Mouse (Mus musculus) kidney, postnatal 0 days (tissue): ENCODE measurements at regions not wholly inside any gene's neighbourhood (a gene's known extent, or its start where the extent isn't known, plus 50 kb on each side); places are given as distances from the start of the nearest gene placed in this dataset.

ENCODE experiments used
- ATAC-seq: fragments of 200-750 bp; cut with Nextera tagmentation; replicated peaks from 2 replicates; pipeline ENCODE4 v1.8.0; 2017; ENCODE audit warnings: low read depth, moderate number of reproducible peaks, moderate TSS enrichment, moderate library complexity; ENCODE audit not compliant: low FRiP score
- DNase-seq: peaks from one replicate; pipeline ENCODE4 v3.0.0-alpha.2; 2016; ENCODE audit warnings: low spot score
- H3K27ac ChIP-seq: fragments of 300-500 bp; sonication (generic); 2 replicates; pipeline ENCODE4 v1.5.1; 2014; ENCODE audit warnings: mild to moderate bottlenecking
- H3K27me3 ChIP-seq: fragments of 300-500 bp; sonication (generic); 2 replicates; pipeline ENCODE4 v1.6.1; 2014; ENCODE audit warnings: low read length, mixed read lengths; ENCODE audit not compliant: insufficient read depth
- H3K36me3 ChIP-seq: fragments of 300-500 bp; sonication (generic); 2 replicates; pipeline ENCODE4 v1.6.1; 2014; ENCODE audit warnings: low read length, mixed read lengths; ENCODE audit not compliant: insufficient read depth
- H3K4me1 ChIP-seq: fragments of 300-500 bp; sonication (generic); replicated peaks from 2 replicates; pipeline ENCODE4 v1.6.1; 2014; ENCODE audit warnings: antibody characterized with exemption, low read length, mixed read lengths; ENCODE audit not compliant: insufficient read depth
- H3K4me2 ChIP-seq: fragments of 300-500 bp; sonication (generic); 2 replicates; pipeline ENCODE4 v1.6.1; 2014; ENCODE audit warnings: mild to moderate bottlenecking, low read length, moderate library complexity, mixed read lengths
- H3K4me3 ChIP-seq: fragments of 300-500 bp; sonication (generic); replicated peaks from 2 replicates; pipeline ENCODE4 v1.5.1; 2014; ENCODE audit warnings: low read depth, low read length
- H3K9ac ChIP-seq: fragments of 300-500 bp; sonication (generic); 2 replicates; pipeline ENCODE4 v1.6.1; 2014; ENCODE audit warnings: low read depth, low read length
- H3K9me3 ChIP-seq: fragments of 300-500 bp; sonication (generic); replicated peaks from 2 replicates; pipeline ENCODE4 v1.6.1; 2016; ENCODE audit warnings: low read length, inconsistent platforms, mixed read lengths
- CTCF ChIP-seq: IDR thresholded peaks from 2 replicates; pipeline ENCODE4 v1.5.1; 2016; ENCODE audit warnings: antibody characterized with exemption, low read depth, mild to moderate bottlenecking, moderate library complexity
- WGBS: fragments of 180-500 bp; shearing (Covaris S2); extraction: QIAGEN DNeasy Blood & Tissue Kit; methylation state at CpG from one replicate; pipeline ENCODE4 v1.1.7; 2014; 5-methylcytosine and 5-hydroxymethylcytosine counted together

DNA sequence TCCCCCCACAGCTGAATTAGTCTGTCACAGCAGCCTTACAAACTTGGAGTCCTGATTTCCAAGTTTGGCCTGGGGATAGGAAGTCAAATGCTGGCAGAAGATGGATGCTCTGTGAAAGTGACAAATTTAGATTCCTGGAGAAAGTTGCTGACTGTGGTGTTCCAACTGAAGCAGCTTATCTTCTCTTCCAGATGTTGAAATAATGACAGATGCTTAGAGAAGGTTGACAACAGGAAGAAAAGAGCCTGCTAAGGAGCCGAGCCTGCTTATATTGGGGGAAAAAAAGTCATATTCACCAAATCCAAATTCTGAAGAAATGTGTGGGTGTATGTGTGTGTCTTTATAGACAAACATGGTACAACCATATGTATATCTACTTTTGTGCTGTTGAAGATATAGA is 1380.4 kb upstream of the Cdh8 start:
- Histone ChIP-seq H3K36me3 (no peaks in the 10 kb centered on the region), H3K9ac (no peak overlapping the region), H3K4me1 (no peaks in the 10 kb centered on the region), H3K9me3 (no peaks in the 10 kb centered on the region), H3K27me3 (no peaks in the 10 kb centered on the region), H3K27ac (no peak overlapping the region), H3K4me2 (no peak overlapping the region), H3K4me3 (no peak overlapping the region)
- no peak for TF ChIP-seq CTCF
- WGBS = 43% methylated on average over 1 of the region's 1 CpGs
- ATAC-seq = no peak
- no peak for DNase-seq

DNA sequence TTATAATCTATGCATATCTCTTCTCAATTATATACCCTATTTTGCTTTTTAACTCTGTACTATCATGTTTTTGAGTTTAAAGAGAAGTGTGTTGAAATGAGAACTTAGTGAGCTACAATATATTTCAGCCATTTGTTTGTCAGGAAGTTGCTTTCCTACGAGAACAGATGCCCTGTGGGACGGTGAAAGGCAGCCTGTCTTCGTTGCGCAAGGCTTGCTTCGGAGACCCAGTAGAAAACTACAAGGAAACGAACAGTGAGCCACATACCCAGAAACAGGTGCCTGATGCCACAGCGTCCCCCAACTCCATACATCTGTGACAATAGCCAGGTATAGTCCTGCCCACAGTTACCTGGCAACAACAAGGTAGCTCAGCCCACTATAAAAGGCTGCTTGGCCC is 1377.7 kb upstream of the Cdh8 start:
- Histone ChIP-seq H3K4me2 (no peak overlapping the region), H3K36me3 (no peaks in the 10 kb centered on the region), H3K27me3 (no peaks in the 10 kb centered on the region), H3K9me3 (no peaks in the 10 kb centered on the region), H3K9ac (no peak overlapping the region), H3K4me1 (no peaks in the 10 kb centered on the region), H3K4me3 (no peak overlapping the region), H3K27ac (no peak overlapping the region)
- no peak for TF ChIP-seq CTCF
- DNase-seq (no peak), ATAC-seq (no peak)
- WGBS = 89% methylated on average over 7 of the region's 7 CpGs

DNA sequence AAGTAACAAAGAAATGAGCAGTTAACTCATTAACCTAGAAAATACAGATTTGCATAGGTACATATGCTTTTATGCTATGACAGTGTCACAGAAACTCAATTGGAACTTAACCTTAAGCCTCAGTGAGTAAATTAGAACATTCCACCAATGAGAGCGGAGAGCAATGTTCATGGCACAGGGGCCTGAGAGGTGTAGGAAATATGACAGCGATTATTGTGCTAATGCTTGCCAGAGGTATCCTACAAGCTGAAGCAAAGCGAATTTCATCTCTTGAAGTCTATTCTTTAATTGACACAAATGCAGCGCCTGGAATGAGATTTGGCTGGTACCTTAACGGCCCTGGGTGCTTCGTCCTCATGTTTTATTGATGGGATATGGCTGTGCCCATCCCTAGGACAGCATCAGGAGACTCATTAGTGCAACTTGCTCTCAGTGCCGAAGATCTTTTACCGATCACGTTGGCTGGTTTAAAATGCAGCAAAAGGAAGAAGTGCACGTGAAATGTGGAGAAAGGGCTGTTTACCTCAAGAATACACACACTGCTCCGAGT is 1374.4 kb upstream of the Cdh8 start:
- Histone ChIP-seq H3K9ac (no peak overlapping the region), H3K27ac (no peak overlapping the region), H3K36me3 (no peaks in the 10 kb centered on the region), H3K9me3 (no peaks in the 10 kb centered on the region), H3K4me1 (no peaks in the 10 kb centered on the region), H3K4me2 (no peak overlapping the region), H3K27me3 (no peaks in the 10 kb centered on the region), H3K4me3 (no peak overlapping the region)
- ATAC-seq (no peak), DNase-seq (no peak)
- 80% methylated on average over 11 of the region's 11 CpGs for WGBS
- TF ChIP-seq CTCF = no peak

DNA sequence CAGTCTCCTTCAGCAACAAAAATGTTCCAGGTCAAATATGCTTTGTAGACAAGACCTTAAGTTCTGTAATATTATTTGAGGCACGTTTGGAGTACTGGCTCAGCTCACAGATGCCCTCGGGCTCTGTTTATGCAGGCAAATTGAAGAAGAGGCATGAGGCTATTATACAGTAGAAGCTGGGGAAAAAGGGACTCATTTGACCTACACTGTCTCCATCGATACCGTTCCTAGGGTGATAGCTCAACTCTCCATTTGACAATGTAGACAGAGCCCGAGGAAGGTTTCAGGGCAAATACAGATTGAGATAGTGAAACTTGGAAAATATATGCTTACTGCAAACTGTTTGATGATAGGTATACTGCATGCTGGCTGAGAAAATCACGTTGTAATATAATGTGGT is 1371.9 kb upstream of the Cdh8 start:
- no peak for ATAC-seq
- no peak for DNase-seq
- no peaks in the 10 kb centered on the region for H3K27me3 ChIP-seq
- no peaks in the 10 kb centered on the region for H3K9me3 ChIP-seq
- no peaks in the 10 kb centered on the region for H3K4me1 ChIP-seq
- H3K4me3 ChIP-seq = no peak overlapping the region
- H3K4me2 ChIP-seq = no peak overlapping the region
- 74% methylated on average over 6 of the region's 6 CpGs for WGBS
- no peak for TF ChIP-seq CTCF
- no peak overlapping the region for H3K27ac ChIP-seq
- H3K36me3 ChIP-seq = no peaks in the 10 kb centered on the region
- H3K9ac ChIP-seq = no peak overlapping the region

DNA sequence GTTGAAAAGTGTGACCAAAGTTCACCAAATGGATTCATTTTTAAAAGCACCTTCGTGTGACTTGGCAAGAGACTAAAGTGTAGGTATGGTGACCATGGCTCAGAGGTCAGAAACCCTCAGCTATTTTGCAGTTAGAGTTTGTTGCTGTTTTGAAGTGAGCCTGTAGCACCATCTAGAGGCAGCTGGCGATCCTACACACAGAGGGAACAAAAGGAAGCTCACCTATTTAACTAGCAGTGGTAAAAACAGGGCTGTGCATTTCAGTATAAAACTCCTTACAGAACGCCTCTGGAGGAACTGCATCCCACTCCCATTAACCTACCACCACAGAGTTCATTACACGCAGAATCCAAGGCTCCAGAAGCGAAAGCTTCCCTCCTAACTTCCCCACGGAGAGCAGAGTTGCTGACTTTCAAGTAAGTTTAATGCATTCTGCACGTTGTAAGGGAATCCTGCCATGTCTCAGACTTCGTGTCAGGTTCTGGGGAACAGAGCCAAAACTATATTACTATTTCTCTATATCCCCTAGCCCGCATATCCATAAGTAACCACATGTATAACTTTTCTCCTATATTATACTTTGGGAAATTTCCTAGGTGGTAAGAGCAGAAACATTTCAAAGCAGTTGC is 1356.6 kb upstream of the Cdh8 start:
- no peaks in the 10 kb centered on the region for H3K4me1 ChIP-seq
- peak; percentile 89 for TF ChIP-seq CTCF
- peak overlapping the region; percentile 27 for H3K4me2 ChIP-seq
- no peaks in the 10 kb centered on the region for H3K36me3 ChIP-seq
- no peak overlapping the region for H3K9ac ChIP-seq
- WGBS = 21% methylated on average over 9 of the region's 9 CpGs
- H3K9me3 ChIP-seq = no peaks in the 10 kb centered on the region
- no peak overlapping the region for H3K4me3 ChIP-seq
- no peaks in the 10 kb centered on the region for H3K27me3 ChIP-seq
- ATAC-seq = no peak; the same call in 1 of the 2 replicates
- peak; percentile 71 for DNase-seq
- H3K27ac ChIP-seq = no peak overlapping the region

DNA sequence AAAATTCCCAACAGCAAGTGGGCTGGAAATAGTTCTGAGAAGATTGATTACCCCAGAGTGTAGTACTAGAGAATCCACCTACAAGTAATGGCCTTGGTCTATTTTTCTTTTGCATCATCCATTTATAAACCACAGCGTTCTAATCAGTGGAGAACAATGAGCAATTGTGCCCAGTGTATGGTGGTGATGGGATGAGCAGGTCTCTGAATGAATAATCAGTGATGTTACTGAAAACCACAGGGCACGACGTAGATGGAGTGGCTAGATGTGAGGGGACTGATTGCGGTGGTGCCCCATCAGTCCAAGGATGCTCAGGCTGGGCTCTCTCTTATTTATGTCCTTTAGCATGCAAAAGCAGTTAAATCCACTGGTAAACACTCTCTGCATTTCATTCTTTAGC is 1353.3 kb upstream of the Cdh8 start:
- WGBS = 81% methylated on average over 4 of the region's 4 CpGs
- Histone ChIP-seq H3K4me1 (no peaks in the 10 kb centered on the region), H3K9me3 (no peaks in the 10 kb centered on the region), H3K27me3 (no peaks in the 10 kb centered on the region), H3K4me2 (no peak overlapping the region), H3K4me3 (no peak overlapping the region), H3K27ac (no peak overlapping the region), H3K9ac (no peak overlapping the region), H3K36me3 (no peaks in the 10 kb centered on the region)
- ATAC-seq (no peak), DNase-seq (no peak)
- TF ChIP-seq CTCF = no peak

DNA sequence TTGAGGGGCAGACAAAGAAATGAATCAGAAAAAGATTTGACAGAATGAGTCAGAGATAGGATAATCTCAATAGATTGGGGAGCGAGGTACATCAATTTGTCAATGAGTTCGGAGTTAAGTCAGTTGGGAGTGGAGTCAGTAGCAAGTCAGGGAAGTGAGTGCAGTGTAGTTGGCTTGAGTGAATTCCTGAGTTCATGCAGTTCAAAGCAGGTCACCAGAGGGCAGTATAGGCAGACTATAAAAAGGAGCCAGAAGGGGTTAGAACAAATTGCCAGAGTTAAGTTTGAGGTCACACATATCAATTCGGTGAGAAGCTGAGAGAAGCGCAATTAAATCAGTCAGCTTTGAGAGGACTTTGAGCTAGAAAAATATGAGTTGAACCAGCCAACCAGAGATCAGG is 1317.7 kb upstream of the Cdh8 start:
- H3K27me3 ChIP-seq = no peaks in the 10 kb centered on the region
- H3K9ac ChIP-seq = no peak overlapping the region
- DNase-seq = no peak
- ATAC-seq = no peak
- no peaks in the 10 kb centered on the region for H3K4me1 ChIP-seq
- 0 out of 2 replicates have a peak, but pooled peaks have one; percentile 20 for TF ChIP-seq CTCF
- H3K4me2 ChIP-seq = no peak overlapping the region
- no peak overlapping the region for H3K4me3 ChIP-seq
- H3K36me3 ChIP-seq = no peaks in the 10 kb centered on the region
- H3K27ac ChIP-seq = no peak overlapping the region
- H3K9me3 ChIP-seq = no peaks in the 10 kb centered on the region
- WGBS = 74% methylated on average over 4 of the region's 4 CpGs
